Mouse (Mus musculus): ENCODE results near the gene Rftn1.

GRCm38 (mm10) chr17:50125900-50126299, 64.6 kb downstream of the Rftn1 start:
- TF ChIP-seq CTCF (conservative IDR thresholded peaks at IDR 0.05 in 1 of 2, IDR thresholded peaks at IDR 0.05 in 1 of 2; ENCODE audit: low read depth in 2 of 2, low read length in 2 of 2) (no peak), JUND (conservative IDR thresholded peaks at IDR 0.05; ENCODE audit: low read depth, low read length) (no peak)
